Mouse (Mus musculus) heart, adult 8-10 months (tissue): ENCODE data around the gene Rnf207. TPM values are rescaled to one million over a fixed set of nuclear protein-coding genes. Genes with fewer than 3 reads are reported as not detected.

Experiments
- DNase-seq: peaks from one replicate; pipeline ENCODE4 v3.0.0; 2022; ENCODE audit warnings: low spot score
- total RNA-seq, 4 experiments: library from RNA; stranded (reverse); gene quantifications; 2 replicates each; pipeline ENCODE4 v1.2.4; 2022

The Rnf207 gene
- total RNA-seq, 4 experiments from 2014 or later = 29.1 to 63.4 (median 46.1) TPM

GRCm38 (mm10) chr4:152272449-152273049, 46.2 kb downstream of the Rnf207 start:
- peak; percentile 84 for DNase-seq

- DNase-seq = no peak
Measured at GRCm38 (mm10) chr4:152272006-152272405, 46.8 kb downstream of the Rnf207 start.

GRCm38 (mm10) chr4:152271334-152271733, 47.5 kb downstream of the Rnf207 start:
- no peak for DNase-seq

- no peak for DNase-seq
Measured at GRCm38 (mm10) chr4:152270599-152270998, 48.2 kb downstream of the Rnf207 start.

DNA sequence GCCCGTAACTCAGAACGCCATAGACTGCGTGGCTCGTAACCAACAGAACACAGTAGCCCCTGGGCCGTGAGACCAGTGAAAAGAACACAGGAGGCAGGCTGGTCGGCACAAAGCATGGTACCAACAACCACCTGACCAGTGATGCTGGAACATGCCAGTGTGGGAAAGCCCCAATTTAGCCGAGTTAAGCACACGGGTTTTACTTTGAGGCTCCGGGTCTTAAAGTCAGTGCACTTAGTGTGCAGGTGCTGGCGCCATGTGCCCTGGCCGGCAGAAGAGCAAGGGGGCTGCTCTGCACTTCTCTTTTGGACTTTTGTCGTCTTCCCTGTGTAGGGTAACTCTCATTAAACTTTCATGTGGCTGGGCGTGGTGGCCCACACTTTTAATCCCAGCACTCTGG, 48.8 kb downstream of the Rnf207 start:
- no peak for DNase-seq

DNA sequence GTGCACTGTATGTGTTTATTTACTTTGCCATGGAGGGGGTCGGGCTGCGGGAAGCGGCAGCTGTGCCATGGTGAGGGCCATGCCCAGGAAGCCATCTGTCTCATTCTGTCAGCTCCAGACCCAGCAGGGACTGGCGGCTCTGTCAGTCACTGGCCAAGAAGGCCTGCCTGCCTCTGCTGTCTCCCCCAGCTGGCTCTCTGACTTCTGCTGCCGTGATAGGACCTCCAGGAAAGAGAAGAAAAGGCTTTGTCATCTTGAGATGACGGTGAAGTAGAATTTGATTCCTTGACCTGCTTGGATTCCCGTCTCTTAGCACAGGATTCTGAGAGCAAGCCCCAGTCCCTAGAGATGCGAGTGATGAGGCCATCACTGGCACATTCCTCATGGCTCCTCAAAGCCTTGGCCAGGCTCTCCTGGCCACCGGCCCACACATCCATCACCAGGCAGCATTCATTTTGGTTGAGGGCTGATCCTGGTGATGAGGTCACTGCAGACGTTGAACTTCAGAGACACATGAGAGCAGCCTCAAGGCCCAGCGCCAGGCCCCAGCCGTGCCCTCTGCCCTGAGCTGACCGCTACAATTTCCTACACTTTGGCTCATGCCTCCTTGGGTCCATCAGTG, 50.9 kb downstream of the Rnf207 start:
- peak; percentile 45 for DNase-seq

- no peak for DNase-seq
Measured at GRCm38 (mm10) chr4:152266236-152266895, 52.4 kb downstream of the Rnf207 start.

DNA sequence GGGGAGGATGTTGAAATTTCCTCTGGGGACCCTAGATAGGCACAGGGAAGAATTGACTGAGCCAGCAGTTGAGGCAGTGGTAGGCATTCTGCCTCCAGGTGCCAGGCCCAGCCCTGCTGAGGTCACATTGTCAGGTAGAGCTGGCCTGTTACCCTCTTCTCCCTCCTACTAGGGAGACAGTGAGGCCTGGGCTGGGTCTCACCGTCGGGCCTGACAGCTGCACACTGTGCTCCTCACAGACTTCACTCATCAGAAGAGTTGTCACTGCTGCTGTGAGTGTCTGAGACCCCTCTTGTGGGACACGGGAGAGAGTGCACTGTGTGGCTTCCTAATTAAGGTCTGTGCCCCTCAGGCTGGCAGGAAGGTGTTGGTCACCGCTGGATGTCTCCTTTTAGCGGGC, 53.0 kb downstream of the Rnf207 start:
- DNase-seq = no peak

DNA sequence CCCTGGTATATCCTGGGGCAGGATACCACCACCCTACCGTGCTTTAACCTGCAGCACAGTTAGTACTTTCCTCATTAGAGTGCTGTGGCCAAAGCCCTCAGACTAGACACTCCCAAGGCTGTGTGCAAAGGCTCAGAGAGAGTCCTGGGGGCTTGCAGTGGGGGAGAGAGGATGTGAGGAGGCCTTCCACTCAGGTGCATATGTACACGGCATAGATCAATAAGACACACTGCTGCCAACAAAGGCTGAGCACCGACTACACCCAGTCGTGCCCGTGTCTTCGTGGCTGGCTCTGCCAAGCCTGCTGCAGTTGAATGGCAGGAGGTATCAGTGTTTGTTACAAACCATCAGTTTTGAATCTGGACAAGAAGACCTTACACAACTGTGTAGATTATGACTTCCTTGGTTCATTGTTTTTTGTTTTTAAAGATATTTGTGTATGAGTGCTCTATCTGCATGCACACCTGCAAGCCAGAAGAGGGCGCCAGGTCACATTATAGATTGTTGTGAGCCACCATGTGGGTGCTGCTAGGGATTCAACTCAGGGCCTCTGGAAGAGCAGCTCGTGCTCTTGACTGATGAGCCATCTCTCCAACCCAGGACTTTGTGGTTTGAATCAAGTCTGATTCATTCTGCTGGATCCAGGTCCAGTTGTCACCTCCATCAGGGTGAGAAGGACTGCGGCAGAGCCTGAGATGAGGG, 53.8 kb downstream of the Rnf207 start:
- no peak for DNase-seq

- no peak for DNase-seq
Measured at GRCm38 (mm10) chr4:152264177-152264530, 54.6 kb downstream of the Rnf207 start.

- DNase-seq = no peak
Measured at GRCm38 (mm10) chr4:152263512-152264176, 55.1 kb downstream of the Rnf207 start.

GRCm38 (mm10) chr4:152263089-152263488, 55.7 kb downstream of the Rnf207 start:
- no peak for DNase-seq

DNA sequence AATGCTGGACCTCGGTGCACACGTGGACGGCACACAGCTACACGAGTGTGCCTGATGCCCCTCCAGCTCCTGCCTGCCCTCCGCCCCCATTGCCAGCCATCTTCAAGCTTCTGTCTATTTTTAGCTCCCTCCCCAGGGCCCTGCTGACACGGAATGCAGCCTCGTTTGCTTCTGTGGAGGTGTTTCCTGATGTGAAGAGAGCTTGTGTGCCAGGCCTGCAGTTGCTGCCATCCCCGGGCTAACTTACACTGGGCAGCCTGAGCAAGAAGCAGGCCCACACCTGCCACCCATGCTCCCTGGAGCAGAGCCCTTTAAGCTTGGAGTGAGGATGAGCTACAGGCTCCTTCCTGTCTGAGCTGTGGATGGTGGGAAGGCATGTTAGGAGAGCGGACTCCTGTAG, 56.6 kb downstream of the Rnf207 start:
- no peak for DNase-seq

- no peak for DNase-seq
Measured at GRCm38 (mm10) chr4:152260451-152260850, 58.3 kb downstream of the Rnf207 start.

DNA sequence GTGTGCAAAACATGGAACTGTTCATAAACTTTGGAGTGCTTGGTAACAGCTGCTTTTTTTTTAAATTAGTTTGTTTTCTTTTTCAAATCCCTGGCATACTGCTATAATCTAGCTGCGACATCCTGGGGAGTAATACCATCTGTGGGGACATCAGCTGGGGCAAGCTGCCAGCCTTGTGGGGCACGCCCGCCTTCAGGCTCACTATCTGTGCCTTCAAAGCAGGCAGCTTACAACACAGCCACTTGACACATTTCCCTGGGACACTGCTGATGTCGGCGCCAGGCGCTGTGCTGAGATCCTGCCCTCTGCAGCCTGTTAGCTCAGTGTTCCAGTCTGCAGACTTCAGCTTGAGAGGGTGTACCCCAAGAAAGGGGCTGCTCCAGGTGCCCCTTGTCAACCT, 61.7 kb downstream of the Rnf207 start:
- peak; percentile 58 for DNase-seq

Other genes with a start within 250 kb of the Rnf207 start
- 10 to 100 TPM; 11.9 to 15.0 (median 14.3) TPM for gene Plekhg5, start 246.5 kb downstream of the Rnf207 start, total RNA-seq
- 1 to 10 TPM; 1.1 to 3.2 (median 1.8) TPM for gene Tnfrsf25, start 203.1 kb downstream of the Rnf207 start, total RNA-seq
- 1 to 10 TPM; 2.6 to 3.5 (median 3.0) TPM for gene Espn, start 166.6 kb downstream of the Rnf207 start, total RNA-seq
- gene Hes2, start 160.1 kb downstream of the Rnf207 start, total RNA-seq = not detected
- gene Acot7, start 140.9 kb downstream of the Rnf207 start, total RNA-seq = 10 to 100 TPM; 63.9 to 80.9 (median 69.3) TPM
- 10 to 100 TPM in 2 of 4 experiments, 1 to 10 TPM in 2; 5.6 to 11.9 (median 9.8) TPM for gene Gpr153, start 44.8 kb downstream of the Rnf207 start, total RNA-seq
- gene Hes3, start 27.3 kb downstream of the Rnf207 start, total RNA-seq = not detected
- gene Icmt, start 21.8 kb downstream of the Rnf207 start, total RNA-seq = 10 to 100 TPM; 25.2 to 36.4 (median 30.6) TPM
- 100 to 1,000 TPM; 266 to 327 (median 276) TPM for gene Rpl22, start 6.7 kb upstream of the Rnf207 start, total RNA-seq
- under 1 TPM; 0.19 to 0.59 (median 0.27) TPM for gene Chd5, start 19.7 kb upstream of the Rnf207 start, total RNA-seq
- 1 to 10 TPM in 2 of 4 experiments, under 1 TPM in 2; 0.82 to 1.2 (median 1.0) TPM for gene Nphp4, start 157.7 kb upstream of the Rnf207 start, total RNA-seq
- 1 to 10 TPM; 2.1 to 4.5 (median 3.1) TPM for gene Kcnab2, start 158.9 kb upstream of the Rnf207 start, total RNA-seq